Mouse (Mus musculus) granulocyte monocyte progenitor cell, adult 5-6 weeks (primary cell): Measurements from ENCODE around the gene Alad. TPM values are rescaled to one million over a fixed set of nuclear protein-coding genes. Genes with fewer than 3 reads are reported as not detected.

Source experiments
- ATAC-seq: replicated peaks from 2 replicates; pipeline ENCODE4 v1.8.0; 2016; ENCODE audit warnings: mild to moderate bottlenecking, moderate TSS enrichment, inconsistent platforms; ENCODE audit not compliant: poor library complexity, severe bottlenecking
- total RNA-seq, 2 experiments: library from RNA; stranded (forward) in 1 of 2; stranded (reverse) in 1 of 2; fragments of 200-712, 200-1000 nt in 1 of 2; fragments of >200 nt in 1 of 2; fragmentation: Nextera tagmentation in 1 of 2; gene quantifications; 2 replicates each; pipeline ENCODE4 v1.2.3; 2014 to 2017

Gene Alad
- total RNA-seq (2014; fragmentation: Nextera tagmentation) = 25.4 and 34.6 TPM in 2 replicates
- total RNA-seq (2017) = 14.8 and 16.3 TPM in 2 replicates

- ATAC-seq = peak; percentile 77
Measured at GRCm38 (mm10) chr4:62519849-62520233, at the start of gene Alad. Gene Alad (minus strand): TSS chr4:62519918.

GRCm38 (mm10) chr4:62568359-62568758 is 48.6 kb upstream of the Alad start:
- no peak for ATAC-seq

GRCm38 (mm10) chr4:62567696-62568095 is 48.0 kb upstream of the Alad start:
- ATAC-seq = no peak

- ATAC-seq = no peak
Measured at GRCm38 (mm10) chr4:62566530-62566929, 46.8 kb upstream of the Alad start.

- ATAC-seq = no peak
Measured at GRCm38 (mm10) chr4:62562006-62562405, 42.3 kb upstream of the Alad start.

GRCm38 (mm10) chr4:62561630-62562001 is 41.9 kb upstream of the Alad start:
- ATAC-seq = no peak

GRCm38 (mm10) chr4:62560963-62561629 is 41.4 kb upstream of the Alad start:
- ATAC-seq = peak; percentile 94

- ATAC-seq = no peak
Measured at GRCm38 (mm10) chr4:62559797-62560329, 40.1 kb upstream of the Alad start, which contains the start of gene Rgs3. Gene Rgs3 (plus strand): TSS chr4:62559847.

GRCm38 (mm10) chr4:62557436-62557835 is 37.7 kb upstream of the Alad start:
- no peak for ATAC-seq

- ATAC-seq = no peak
Measured at GRCm38 (mm10) chr4:62551966-62552365, 32.2 kb upstream of the Alad start.

- ATAC-seq = no peak
Measured at GRCm38 (mm10) chr4:62544801-62545200, 25.1 kb upstream of the Alad start.

GRCm38 (mm10) chr4:62543782-62544181 is 24.1 kb upstream of the Alad start:
- ATAC-seq = no peak

GRCm38 (mm10) chr4:62541802-62542201 is 22.1 kb upstream of the Alad start:
- ATAC-seq = no peak

GRCm38 (mm10) chr4:62533729-62534128 is 14.0 kb upstream of the Alad start:
- no peak for ATAC-seq

- ATAC-seq = no peak
Measured at GRCm38 (mm10) chr4:62527655-62528054, 7.9 kb upstream of the Alad start.

- ATAC-seq = no peak
Measured at GRCm38 (mm10) chr4:62526256-62526655, 6.5 kb upstream of the Alad start.

- no peak for ATAC-seq
Measured at GRCm38 (mm10) chr4:62525489-62525811, 5.7 kb upstream of the Alad start.

- peak; percentile 96 for ATAC-seq
Measured at GRCm38 (mm10) chr4:62524651-62525488, 5.2 kb upstream of the Alad start, which contains the start of the genes Pole3 and 4933430I17Rik. Gene Pole3 (minus strand): TSS chr4:62525068. Gene 4933430I17Rik (plus strand): TSS chr4:62525369.

- ATAC-seq = no peak
Measured at GRCm38 (mm10) chr4:62520892-62521400, 1.2 kb upstream of the Alad start.

GRCm38 (mm10) chr4:62519122-62519848 is 433 bp downstream of the Alad start:
- peak; percentile 48 for ATAC-seq
